In genomic region chr17:62458964-62459363, GRCm38 (mm10) we compare ENCODE assay signal across 7 mouse cellular contexts.
DNase-seq lines count a peak whose midpoint lies in the region; ATAC-seq and TF ChIP-seq lines count a peak whose summit lies in the region.

No protein-coding gene starts in this region.

- no peak overlapping the region for H3K27ac ChIP-seq in spleen, adult 2 months (ENCODE audit: insufficient read depth, low read length)
- H3K27ac ChIP-seq in lung, embryonic 14.5 days (ENCODE audit: low read depth), result no peak overlapping the region

- no peaks in the 10 kb centered on the region for H3K9me3 ChIP-seq in lung, embryonic 14.5 days (ENCODE audit: low read depth, low read length)

- no peaks in the 10 kb centered on the region for H3K27me3 ChIP-seq in spleen, adult 2 months (ENCODE audit: control insufficient read depth, insufficient read depth, low read length)
- no peaks in the 10 kb centered on the region for H3K27me3 ChIP-seq in lung, embryonic 14.5 days (ENCODE audit: insufficient read depth, low read length)

- no peak overlapping the region for H3K9ac ChIP-seq in lung, embryonic 14.5 days

- no peaks in the 10 kb centered on the region for H3K4me1 ChIP-seq in spleen, adult 2 months (ENCODE audit: control insufficient read depth, insufficient read depth, insufficient read length)
- H3K4me1 ChIP-seq in lung, embryonic 14.5 days (ENCODE audit: insufficient read depth), result 0 out of 2 replicates have a peak, but pooled peaks cover 5% of the 10 kb centered on the region

- TF ChIP-seq POLR2A in spleen, adult 2 months (IDR thresholded peaks at IDR 0.05; ENCODE audit: low read depth, low read length), result no peak

- H3K4me2 ChIP-seq in lung, embryonic 14.5 days, result no peak overlapping the region

- H3K4me3 ChIP-seq in spleen, adult 2 months (ENCODE audit: extremely low read depth, insufficient read depth, insufficient read length), result no peak overlapping the region
- H3K4me3 ChIP-seq in lung, embryonic 14.5 days (ENCODE audit: low read depth, low read length), result no peak overlapping the region

- no peak for TF ChIP-seq CTCF in spleen, adult 2 months (IDR thresholded peaks at IDR 0.05; ENCODE audit: extremely low read depth, insufficient read depth, insufficient read length, insufficient replicate concordance)
- TF ChIP-seq CTCF in lung, embryonic 14.5 days (IDR thresholded peaks at IDR 0.05; ENCODE audit: low read depth), result peak; percentile 74

- ATAC-seq in lung, embryonic 14.5 days (ENCODE audit: insufficient read depth), result no peak

- DNase-seq in spleen, adult 2 months (ENCODE audit: low read depth in 1 of 2, low spot score in 2 of 2), result peak; percentile 1 to 18
- no peak for DNase-seq in spleen, adult 12 weeks (ENCODE audit: low spot score)
- peak; percentile 73 for DNase-seq in brain, adult 2 months (ENCODE audit: low read depth, low spot score)
- peak; percentile 23 to 41 for DNase-seq in frontal cortex, postnatal 25 days (ENCODE audit: low spot score in 2 of 2)
- DNase-seq in kidney, postnatal 10 days, result peak; percentile 79
- DNase-seq in lung, embryonic 14.5 days, result peak; percentile 91
- peak; percentile 4 to 15 for DNase-seq in spleen, postnatal 36 days (ENCODE audit: low spot score in 2 of 2)

- WGBS in spleen, adult 2 months, result 38% methylated on average over 7 of the region's 7 CpGs
- 41% methylated on average over 7 of the region's 7 CpGs for WGBS in lung, embryonic 14.5 days

- H3K36me3 ChIP-seq in spleen, adult 2 months (ENCODE audit: control insufficient read depth, insufficient read depth, low read length), result no peaks in the 10 kb centered on the region
- no peaks in the 10 kb centered on the region for H3K36me3 ChIP-seq in lung, embryonic 14.5 days (ENCODE audit: insufficient read depth)
